Mouse (Mus musculus) kidney, adult 2 months (tissue): ENCODE measurements around the gene Gm11639.

Experiments
- CTCF ChIP-seq: fragments of 200-500 bp; conservative IDR thresholded peaks from 2 replicates; pipeline ENCODE4 v1.5.1; 2011; ENCODE audit warnings: low read depth, mild to moderate bottlenecking, control low read depth, low read length, moderate library complexity, mixed read lengths; ENCODE audit not compliant: insufficient read depth, insufficient read length
- POLR2A ChIP-seq: fragments of 200-500 bp; IDR thresholded peaks from one replicate; pipeline ENCODE4 v1.6.1; 2011; ENCODE audit warnings: low read depth, low read length, control low read depth

DNA sequence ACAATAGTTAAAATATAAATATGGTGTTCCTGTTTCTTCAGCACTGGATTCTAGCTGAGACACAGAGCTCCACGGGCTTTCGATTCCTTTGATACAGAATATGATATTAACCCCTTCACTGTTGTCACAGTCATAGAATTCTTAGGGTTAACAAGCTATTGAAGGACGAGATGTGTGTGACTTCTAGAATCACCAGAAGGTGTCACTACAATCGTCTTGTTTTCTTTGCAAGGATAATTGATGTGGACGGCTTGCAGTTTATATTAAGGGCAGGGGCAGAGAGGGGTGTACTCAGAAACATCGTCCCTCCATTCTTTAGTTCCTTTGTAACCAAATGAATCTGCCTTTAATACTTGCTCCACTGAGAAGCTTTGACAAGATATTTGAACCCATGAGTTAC is 80.3 kb downstream of the Gm11639 start:
- TF ChIP-seq POLR2A, result no peak
- no peak for TF ChIP-seq CTCF
